13 mouse cellular contexts compared by ENCODE assay signal in genomic region chr1:128643316-128643776, GRCm38 (mm10). TPM values are rescaled to one million over a fixed set of nuclear protein-coding genes. Genes with fewer than 3 reads are reported as not detected.
DNase-seq lines count a peak whose midpoint lies in the region; ATAC-seq lines count a peak whose summit lies in the region.
"Had no signal": no experiment of that assay in that cellular context is flagged by ENCODE, and none has a peak within 500 bp of the region (broad histone marks: within the 10 kb centered on the region; RNA-seq: fewer than 3 reads in every experiment).

No protein-coding gene starts in this region.

- DNase-seq in forebrain, embryonic 11.5 days (ENCODE audit: low spot score): peak; percentile 60
- DNase-seq in kidney, adult 18-20 months: no peak
- DNase-seq in retina, postnatal 1 day: peak; percentile 38
- no peak for DNase-seq in retina, embryonic 14.5 days (ENCODE audit: low spot score)
- peak; percentile 53 for DNase-seq in yolk sac, embryonic 10.5 days (ENCODE audit: low spot score)
- no peak for DNase-seq in cerebellum, postnatal 36 days
- DNase-seq: cerebellum, adult 9-11 months; right cerebral cortex, postnatal 4 days had no signal

- no peak; the same call in 1 of the 2 replicates for ATAC-seq in forebrain, embryonic 11.5 days (replicated peaks; ENCODE audit: low FRiP score)
- no peak for ATAC-seq in forebrain, embryonic 16.5 days
- peak; percentile 73 for ATAC-seq in kidney, embryonic 14.5 days (ENCODE audit: low FRiP score, low TSS enrichment)
- ATAC-seq: activated CD4-positive, CD25-positive, alpha-beta regulatory T cell, adult 4 months had no signal

- no peak overlapping the region for H3K27ac ChIP-seq in forebrain, embryonic 11.5 days (ENCODE audit: low read depth, low read length)
- no peak overlapping the region for H3K27ac ChIP-seq in forebrain, embryonic 16.5 days (ENCODE audit: low read length)
- H3K27ac ChIP-seq in kidney, embryonic 14.5 days (ENCODE audit: low read depth, low read length): peak overlapping the region; percentile 24; the same call in 1 of the 2 replicates
- H3K27ac ChIP-seq: limb, embryonic 12.5 days had no signal

- no peaks in the 10 kb centered on the region for H3K36me3 ChIP-seq in forebrain, embryonic 11.5 days (ENCODE audit: control insufficient read depth, insufficient read depth, low read length)
- no peaks in the 10 kb centered on the region for H3K36me3 ChIP-seq in forebrain, embryonic 16.5 days (ENCODE audit: control insufficient read depth, insufficient read depth)
- no peaks in the 10 kb centered on the region for H3K36me3 ChIP-seq in kidney, embryonic 14.5 days (ENCODE audit: control insufficient read depth, insufficient read depth, low read length)
- H3K36me3 ChIP-seq: limb, embryonic 12.5 days had no signal

- no peak overlapping the region for H3K9ac ChIP-seq in forebrain, embryonic 11.5 days (ENCODE audit: low read length)
- no peak overlapping the region for H3K9ac ChIP-seq in forebrain, embryonic 16.5 days (replicated peaks; ENCODE audit: low read depth, low read length)
- no peak overlapping the region for H3K9ac ChIP-seq in kidney, embryonic 14.5 days (ENCODE audit: low read depth, low read length)
- H3K9ac ChIP-seq: limb, embryonic 12.5 days had no signal

- 3% methylated on average over 4 of the region's 4 CpGs for WGBS in forebrain, embryonic 11.5 days
- WGBS in forebrain, embryonic 16.5 days: 6% methylated on average over 4 of the region's 4 CpGs
- 3% methylated on average over 4 of the region's 4 CpGs for WGBS in kidney, embryonic 14.5 days

- no peaks in the 10 kb centered on the region for H3K9me3 ChIP-seq in forebrain, embryonic 11.5 days (ENCODE audit: control insufficient read depth, low read length)
- no peaks in the 10 kb centered on the region for H3K9me3 ChIP-seq in forebrain, embryonic 16.5 days (ENCODE audit: control insufficient read depth, low read length)
- no peaks in the 10 kb centered on the region for H3K9me3 ChIP-seq in kidney, embryonic 14.5 days (ENCODE audit: control insufficient read depth, low read length)
- H3K9me3 ChIP-seq: limb, embryonic 12.5 days had no signal

- H3K4me2 ChIP-seq in forebrain, embryonic 11.5 days (ENCODE audit: low read depth, low read length, severe bottlenecking): no peak overlapping the region
- no peak overlapping the region for H3K4me2 ChIP-seq in forebrain, embryonic 16.5 days (ENCODE audit: low read length)
- no peak overlapping the region for H3K4me2 ChIP-seq in kidney, embryonic 14.5 days (replicated peaks; ENCODE audit: low read depth, low read length)
- H3K4me2 ChIP-seq: limb, embryonic 12.5 days had no signal

- H3K4me3 ChIP-seq in forebrain, embryonic 11.5 days (ENCODE audit: low read depth, low read length): no peak overlapping the region
- no peak overlapping the region for H3K4me3 ChIP-seq in forebrain, embryonic 16.5 days (replicated peaks; ENCODE audit: low read length)
- no peak overlapping the region for H3K4me3 ChIP-seq in kidney, embryonic 14.5 days (ENCODE audit: low read length)
- H3K4me3 ChIP-seq: erythroblast, embryonic 14.5 days; limb, embryonic 12.5 days had no signal

- no peaks in the 10 kb centered on the region for H3K27me3 ChIP-seq in forebrain, embryonic 11.5 days (ENCODE audit: control insufficient read depth, insufficient read depth, low read length)
- no peaks in the 10 kb centered on the region for H3K27me3 ChIP-seq in forebrain, embryonic 16.5 days (replicated peaks; ENCODE audit: control insufficient read depth, insufficient read depth, low read length)
- no peaks in the 10 kb centered on the region for H3K27me3 ChIP-seq in kidney, embryonic 14.5 days (ENCODE audit: control insufficient read depth, insufficient read depth, low read length)
- H3K27me3 ChIP-seq: limb, embryonic 12.5 days had no signal

- H3K4me1 ChIP-seq in forebrain, embryonic 11.5 days (replicated peaks; ENCODE audit: control insufficient read depth, insufficient read depth, low read length): no peaks in the 10 kb centered on the region; the same call in 1 of the 2 replicates
- H3K4me1 ChIP-seq in forebrain, embryonic 16.5 days (replicated peaks; ENCODE audit: control insufficient read depth, insufficient read depth, low read length): peaks cover 3% of the 10 kb centered on the region; the same call in 1 of the 2 replicates
- H3K4me1 ChIP-seq in kidney, embryonic 14.5 days (ENCODE audit: control insufficient read depth, insufficient read depth, low read length): peaks cover 14% of the 10 kb centered on the region; the same call in 1 of the 2 replicates

RNA-seq across cellular contexts. Expression of gene Cxcr4, which starts 51.3 kb away (rescaled TPM):
- 9.0 and 10.0 TPM in 2 replicates for polyA plus RNA-seq in forebrain, embryonic 11.5 days (2014; fragmentation: Nextera tagmentation; extraction: Ambion mirVana)
- polyA plus RNA-seq in forebrain, embryonic 16.5 days (2015; fragmentation: Nextera tagmentation; extraction: Ambion mirVana): 11.3 and 14.4 TPM in 2 replicates
- 10.7 and 13.8 TPM in 2 replicates for polyA plus RNA-seq in kidney, embryonic 14.5 days (2014; fragmentation: Nextera tagmentation; extraction: Ambion mirVana)
- polyA plus RNA-seq: erythroblast, embryonic 14.5 days had no signal

Comparison
In these comparisons a context has a peak if more than half of its experiments do, and no peak if none do; other contexts are left out.
1. DNase-seq: peak in forebrain, embryonic 11.5 days (single experiment), retina, postnatal 1 day (single experiment) and yolk sac, embryonic 10.5 days (single experiment); none in kidney, adult 18-20 months (single experiment), retina, embryonic 14.5 days (single experiment) and cerebellum, postnatal 36 days (0 of 2).